Mouse (Mus musculus) forebrain, embryonic 15.5 days (tissue): Measurements from ENCODE around the gene Proser3. TPM values are rescaled to one million over a fixed set of nuclear protein-coding genes. Genes with fewer than 3 reads are reported as not detected.
A peak's percentile ranks its signal among the peaks of the same experiment; 100 is the strongest.

Experiments
- ATAC-seq: fragments of 200-750 bp; cut with Nextera tagmentation; replicated peaks from 2 replicates; pipeline ENCODE4 v1.8.0; 2017; ENCODE audit warnings: mild to moderate bottlenecking, moderate TSS enrichment, moderate library complexity
- H3K27ac ChIP-seq: fragments of 300-500 bp; sonication (generic); replicated peaks from 2 replicates; pipeline ENCODE4 v1.5.1; 2015; ENCODE audit warnings: mild to moderate bottlenecking, inconsistent platforms
- H3K27me3 ChIP-seq: fragments of 300-500 bp; sonication (generic); 2 replicates; pipeline ENCODE4 v1.6.1; 2015; ENCODE audit warnings: inconsistent platforms
- H3K36me3 ChIP-seq: fragments of 300-500 bp; sonication (generic); 2 replicates; pipeline ENCODE4 v1.6.1; 2015; ENCODE audit warnings: mild to moderate bottlenecking, inconsistent platforms
- H3K4me1 ChIP-seq: fragments of 300-500 bp; sonication (generic); 2 replicates; pipeline ENCODE4 v1.6.1; 2015; ENCODE audit warnings: inconsistent platforms
- H3K4me2 ChIP-seq: fragments of 300-500 bp; sonication (generic); replicated peaks from 2 replicates; pipeline ENCODE4 v1.6.1; 2015; ENCODE audit warnings: mild to moderate bottlenecking, inconsistent platforms
- H3K4me3 ChIP-seq: fragments of 300-500 bp; sonication (generic); 2 replicates; pipeline ENCODE4 v1.5.1; 2015; ENCODE audit warnings: mild to moderate bottlenecking, inconsistent platforms
- H3K9ac ChIP-seq: fragments of 300-500 bp; sonication (generic); replicated peaks from 2 replicates; pipeline ENCODE4 v1.6.1; 2015; ENCODE audit warnings: mild to moderate bottlenecking, inconsistent platforms
- H3K9me3 ChIP-seq: fragments of 300-500 bp; sonication (generic); 2 replicates; pipeline ENCODE4 v1.6.1; 2016; ENCODE audit warnings: inconsistent platforms
- WGBS: fragments of 180-500 bp; shearing (Covaris S2); methylation state at CpG from one replicate; pipeline ENCODE4 v1.1.7; 2015; ENCODE audit warnings: mixed read lengths; 5-methylcytosine and 5-hydroxymethylcytosine counted together
- polyA plus RNA-seq: library from polyadenylated mRNA; unstranded; fragments of >200 nt; fragmentation: Nextera tagmentation; extraction: Ambion mirVana; gene quantifications from 2 replicates; pipeline ENCODE4 v1.2.1, GENCODE M21; 2015

Gene Proser3
- polyA plus RNA-seq, 1 experiment from 2014 or later: 12.3 TPM

DNA sequence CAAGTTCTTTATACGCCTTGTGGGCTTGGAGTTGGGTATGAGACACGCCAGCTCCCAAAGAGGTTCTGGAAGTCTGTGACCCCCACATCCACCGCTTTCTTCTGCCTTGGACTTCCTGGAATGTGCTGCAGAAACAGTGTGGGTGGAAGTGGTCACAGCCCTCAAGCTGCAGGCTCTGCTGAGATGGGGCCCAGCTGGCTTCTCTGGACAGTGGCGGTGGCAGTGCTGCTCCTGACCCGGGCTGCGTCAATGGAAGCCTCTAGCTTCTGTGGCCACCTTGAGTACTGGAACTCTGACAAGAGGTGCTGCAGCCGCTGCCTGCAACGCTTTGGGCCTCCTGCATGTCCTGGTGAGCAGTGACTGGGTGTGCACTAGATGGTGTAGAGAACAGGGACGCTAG is 13.9 kb upstream of the Proser3 start:
- Histone ChIP-seq H3K4me2 (no peak overlapping the region), H3K27ac (no peak overlapping the region), H3K9me3 (no peaks in the 10 kb centered on the region), H3K36me3 (peaks cover 60% of the 10 kb centered on the region), H3K4me1 (peaks cover 17% of the 10 kb centered on the region), H3K27me3 (no peaks in the 10 kb centered on the region), H3K9ac (no peak overlapping the region), H3K4me3 (no peak overlapping the region)
- no peak for ATAC-seq
- 90% methylated on average over 9 of the region's 9 CpGs for WGBS

GRCm38 (mm10) chr7:30564970-30565571 is 13.0 kb upstream of the Proser3 start, which contains the start of gene Igflr1:
Igflr1 (plus strand) TSS chr7:30565427.
- H3K36me3 ChIP-seq: peaks cover 51% of the 10 kb centered on the region
- no peak for ATAC-seq
- no peaks in the 10 kb centered on the region for H3K27me3 ChIP-seq
- H3K9me3 ChIP-seq: no peaks in the 10 kb centered on the region
- peak within 1 kb of the TSS; percentile 73 for H3K4me2 ChIP-seq
- 95% methylated on average over 12 of the region's 12 CpGs for WGBS
- no peak within 1 kb of the TSS for H3K9ac ChIP-seq
- H3K27ac ChIP-seq: no peak within 1 kb of the TSS
- H3K4me1 ChIP-seq: peaks cover 19% of the 10 kb centered on the region
- no peak within 1 kb of the TSS; the same call in 1 of the 2 replicates for H3K4me3 ChIP-seq

DNA sequence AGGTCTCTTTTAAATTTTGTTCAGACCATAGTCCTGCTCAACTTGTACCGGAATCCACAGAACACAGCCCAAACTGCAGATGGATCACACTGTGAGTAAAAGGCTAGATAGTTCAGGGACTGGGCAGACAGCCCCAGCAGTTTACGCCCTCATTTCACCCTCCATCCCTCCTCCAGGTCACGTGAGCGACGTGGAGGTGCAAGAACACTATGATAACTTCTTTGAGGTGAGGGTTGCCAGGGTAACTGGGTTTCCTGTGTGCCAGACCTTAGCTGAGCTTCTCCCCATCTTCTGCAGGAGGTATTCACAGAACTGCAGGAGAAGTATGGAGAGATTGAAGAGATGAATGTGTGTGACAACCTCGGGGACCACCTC is 11.8 kb upstream of the Proser3 start:
- H3K9ac ChIP-seq: peak overlapping the region; percentile 70
- peak overlapping the region; percentile 75 for H3K4me3 ChIP-seq
- no peaks in the 10 kb centered on the region for H3K9me3 ChIP-seq
- ATAC-seq: no peak
- peak overlapping the region; percentile 92 for H3K27ac ChIP-seq
- no peaks in the 10 kb centered on the region for H3K27me3 ChIP-seq
- H3K4me2 ChIP-seq: peak overlapping the region; percentile 73
- WGBS: 31% methylated on average over 6 of the region's 6 CpGs
- peaks cover 25% of the 10 kb centered on the region for H3K4me1 ChIP-seq
- peaks cover 39% of the 10 kb centered on the region for H3K36me3 ChIP-seq

DNA sequence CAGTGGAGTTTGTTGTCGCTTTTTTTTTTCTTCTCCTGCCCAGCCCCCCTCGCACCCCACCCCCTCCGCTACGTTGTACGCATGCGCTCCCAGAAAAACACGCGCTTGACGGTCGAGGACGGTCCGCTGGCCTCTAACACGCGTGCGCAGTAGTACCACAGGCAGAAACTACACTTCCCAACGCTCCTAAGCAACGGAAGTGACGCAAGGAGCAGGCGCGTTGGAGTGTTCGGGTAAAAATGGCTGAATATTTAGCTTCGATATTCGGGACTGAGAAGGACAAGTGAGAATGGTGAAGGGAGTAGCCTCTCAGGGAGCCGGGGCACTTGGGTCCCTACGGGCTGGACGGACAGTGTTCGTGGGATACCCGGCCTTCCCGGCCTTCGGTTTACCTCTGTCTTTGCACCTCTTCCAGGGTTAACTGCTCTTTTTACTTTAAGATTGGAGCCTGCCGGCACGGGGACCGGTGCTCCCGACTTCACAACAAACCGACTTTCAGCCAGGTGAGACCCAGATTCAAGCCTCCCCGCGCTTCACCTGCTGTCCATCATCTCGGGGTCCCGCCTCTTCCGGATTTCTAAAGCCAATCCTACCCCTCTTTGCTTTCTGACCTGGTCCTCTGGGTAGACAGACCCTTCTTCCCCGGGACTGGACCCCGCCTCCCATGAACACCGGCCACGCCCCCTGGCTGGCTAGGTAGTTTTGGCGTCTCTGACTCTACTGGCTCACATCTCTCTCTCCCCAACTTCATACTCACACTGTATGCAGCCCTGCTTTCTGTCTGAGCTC is 11.2 kb upstream of the Proser3 start, which contains the start of the genes U2af1l4, Gm49396 and Psenen:
Gene U2af1l4, plus strand, starts transcription at position 185 of the 789 bp plus-strand sequence.
Gene Gm49396, plus strand, starts transcription at position 228 of the 789 bp plus-strand sequence.
Gene Psenen, minus strand, starts transcription at position 511 of the 789 bp plus-strand sequence.
- H3K4me3 ChIP-seq: peak within 1 kb of the TSS; percentile 75
- peak; percentile 86 for ATAC-seq
- H3K4me2 ChIP-seq: peak within 1 kb of the TSS; percentile 90
- H3K9me3 ChIP-seq: no peaks in the 10 kb centered on the region
- H3K36me3 ChIP-seq: peaks cover 33% of the 10 kb centered on the region
- H3K4me1 ChIP-seq: peaks cover 31% of the 10 kb centered on the region
- no peaks in the 10 kb centered on the region for H3K27me3 ChIP-seq
- WGBS: under 1% methylated on average over 45 of the region's 45 CpGs
- peak within 1 kb of the TSS; percentile 92 for H3K27ac ChIP-seq
- H3K9ac ChIP-seq: peak within 1 kb of the TSS; percentile 70

- under 1% methylated on average over 27 of the region's 27 CpGs for WGBS
- Histone ChIP-seq H3K4me1 (peaks cover 35% of the 10 kb centered on the region), H3K36me3 (peaks cover 29% of the 10 kb centered on the region; the same call in 1 of the 2 replicates), H3K9me3 (no peaks in the 10 kb centered on the region), H3K4me3 (peak overlapping the region; percentile 75), H3K4me2 (peak overlapping the region; percentile 90), H3K27me3 (no peaks in the 10 kb centered on the region), H3K27ac (peak overlapping the region; percentile 73), H3K9ac (peak overlapping the region; percentile 58)
- peak; percentile 6; the same call in 1 of the 2 replicates for ATAC-seq
Measured at GRCm38 (mm10) chr7:30562526-30563116, 10.5 kb upstream of the Proser3 start.

DNA sequence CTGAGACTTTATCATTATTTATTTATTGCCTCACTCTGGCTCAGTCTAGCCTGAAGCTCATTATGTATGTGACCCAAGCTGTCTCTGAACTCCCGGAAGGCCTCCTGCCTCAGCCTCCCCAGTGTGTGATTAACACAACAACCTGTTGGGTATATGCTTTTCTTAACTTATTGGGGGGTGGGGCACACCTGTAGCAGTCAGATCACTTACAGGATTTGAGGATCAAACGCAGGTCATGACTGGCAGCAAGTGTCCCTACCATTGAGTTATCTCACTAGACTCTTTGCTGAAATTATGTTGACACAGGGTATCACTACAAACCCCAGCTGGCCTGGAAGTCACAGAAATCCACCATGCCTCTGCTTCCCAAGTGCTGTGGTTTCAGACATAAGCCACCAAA is 8.2 kb upstream of the Proser3 start:
- WGBS: 64% methylated on average over 2 of the region's 2 CpGs
- Histone ChIP-seq H3K4me3 (peak overlapping the region; percentile 68; the same call in 1 of the 2 replicates), H3K9ac (no peak overlapping the region), H3K4me2 (no peak overlapping the region), H3K27me3 (no peaks in the 10 kb centered on the region), H3K27ac (peak overlapping the region; percentile 62), H3K4me1 (peaks cover 35% of the 10 kb centered on the region), H3K9me3 (no peaks in the 10 kb centered on the region), H3K36me3 (peaks cover 32% of the 10 kb centered on the region)
- no peak for ATAC-seq

DNA sequence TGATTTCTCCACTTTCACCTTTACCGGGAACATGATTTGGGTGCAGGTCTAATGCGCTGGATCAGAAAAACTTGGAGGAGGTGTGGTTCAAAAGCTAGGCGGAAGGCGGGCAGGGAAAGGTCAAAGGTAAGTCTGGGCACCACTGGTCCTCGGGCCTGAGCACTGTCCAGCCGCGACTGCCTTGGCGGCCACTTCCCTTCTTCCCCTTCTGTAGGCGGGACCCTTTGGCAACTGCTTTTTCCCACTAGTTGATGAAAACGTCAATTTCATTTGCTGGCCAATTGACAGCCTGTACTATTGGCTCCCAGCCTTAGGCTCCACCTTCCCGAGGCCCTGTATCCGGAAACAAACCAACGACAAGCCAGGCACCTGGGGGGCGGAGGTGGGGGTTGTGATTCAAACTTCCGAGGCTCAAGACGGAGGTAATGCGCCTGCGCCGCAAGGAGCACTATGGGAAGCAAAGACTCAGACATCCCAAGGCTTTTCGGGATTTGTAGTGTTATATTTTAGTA is 7.4 kb upstream of the Proser3 start, which contains the start of gene Lin37:
Gene Lin37, minus strand, starts transcription at position 396 of the 512 bp plus-strand sequence.
- Histone ChIP-seq H3K9me3 (no peaks in the 10 kb centered on the region), H3K4me1 (peaks cover 35% of the 10 kb centered on the region), H3K27me3 (no peaks in the 10 kb centered on the region), H3K9ac (peak within 1 kb of the TSS; percentile 69), H3K4me2 (peak within 1 kb of the TSS; percentile 76), H3K27ac (peak within 1 kb of the TSS; percentile 62), H3K4me3 (peak within 1 kb of the TSS; percentile 68), H3K36me3 (peaks cover 31% of the 10 kb centered on the region)
- WGBS: under 1% methylated on average over 20 of the region's 20 CpGs
- peak; percentile 90 for ATAC-seq

- Histone ChIP-seq H3K27ac (peak overlapping the region; percentile 62; the same call in 1 of the 2 replicates), H3K4me1 (peaks cover 30% of the 10 kb centered on the region), H3K36me3 (peaks cover 34% of the 10 kb centered on the region), H3K9me3 (no peaks in the 10 kb centered on the region), H3K9ac (peak overlapping the region; percentile 69), H3K27me3 (no peaks in the 10 kb centered on the region), H3K4me3 (peak overlapping the region; percentile 68), H3K4me2 (peak overlapping the region; percentile 76)
- ATAC-seq: 0 out of 2 replicates have a peak, but pooled peaks have one; percentile 0
- 19% methylated on average over 12 of the region's 12 CpGs for WGBS
Measured at GRCm38 (mm10) chr7:30558656-30559442, 6.8 kb upstream of the Proser3 start.

- peaks cover 34% of the 10 kb centered on the region for H3K36me3 ChIP-seq
- H3K9me3 ChIP-seq: no peaks in the 10 kb centered on the region
- no peak overlapping the region; the same call in 1 of the 2 replicates for H3K4me2 ChIP-seq
- 90% methylated on average over 13 of the region's 13 CpGs for WGBS
- peaks cover 35% of the 10 kb centered on the region for H3K4me1 ChIP-seq
- H3K4me3 ChIP-seq: 0 out of 2 replicates have a peak overlapping the region, but pooled peaks have one; percentile 1
- H3K27me3 ChIP-seq: no peaks in the 10 kb centered on the region
- H3K27ac ChIP-seq: no peak overlapping the region
- no peak for ATAC-seq
- peak overlapping the region; percentile 69; the same call in 1 of the 2 replicates for H3K9ac ChIP-seq
Measured at GRCm38 (mm10) chr7:30557901-30558514, 5.9 kb upstream of the Proser3 start.

- H3K4me3 ChIP-seq: no peak overlapping the region
- no peak for ATAC-seq
- H3K27me3 ChIP-seq: no peaks in the 10 kb centered on the region
- H3K4me1 ChIP-seq: peaks cover 35% of the 10 kb centered on the region
- no peaks in the 10 kb centered on the region for H3K9me3 ChIP-seq
- H3K27ac ChIP-seq: no peak overlapping the region
- no peak overlapping the region for H3K9ac ChIP-seq
- H3K4me2 ChIP-seq: no peak overlapping the region
- peaks cover 34% of the 10 kb centered on the region for H3K36me3 ChIP-seq
- WGBS: 95% methylated on average over 18 of the region's 18 CpGs
Measured at GRCm38 (mm10) chr7:30556894-30557536, 4.9 kb upstream of the Proser3 start.
